Mouse (Mus musculus): ENCODE results near the gene Gsdma2.

DNA sequence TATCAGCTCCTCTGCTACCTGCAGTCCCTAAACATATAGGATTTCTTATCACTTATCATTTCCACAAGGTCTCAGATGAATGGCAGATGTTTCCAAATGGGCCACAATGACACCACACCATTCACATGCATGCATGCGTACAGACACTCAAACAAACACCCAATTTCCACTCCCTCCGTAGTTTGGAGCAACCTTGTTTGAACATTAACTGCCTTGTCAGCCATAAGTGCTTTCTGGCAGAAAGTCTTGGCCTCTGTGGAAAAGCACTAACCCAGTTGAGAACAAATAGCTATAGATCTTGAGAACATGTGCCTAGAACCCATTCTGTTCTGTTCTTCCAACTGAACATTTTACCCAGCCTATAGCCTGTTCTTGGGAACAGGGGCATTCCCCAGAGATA is 613 bp upstream of the Gsdma2 start:
- TF ChIP-seq CTCF (IDR thresholded peaks at IDR 0.05; ENCODE audit: insufficient read depth, low read length) (no peak), POLR2A (IDR thresholded peaks at IDR 0.05; ENCODE audit: borderline replicate concordance, extremely low read depth, low read depth, low read length) (no peak)
